Mouse (Mus musculus) brain, embryonic 14.5 days (tissue): ENCODE data around the gene Crisp3. TPM values are rescaled to one million over a fixed set of nuclear protein-coding genes. Genes with fewer than 3 reads are reported as not detected.
"Not testable (repeated sequence)": the region's sequence is repeated elsewhere in the genome, so short reads cannot be mapped to it uniquely, and the experiment has no call there.

Source experiments
- DNase-seq: peaks from one replicate; pipeline ENCODE4 v3.0.0-alpha.2; 2011; ENCODE audit warnings: low read depth
- CTCF ChIP-seq: fragments of 200-500 bp; IDR thresholded peaks from 2 replicates; pipeline ENCODE4 v1.5.1; 2012; ENCODE audit warnings: inconsistent platforms, mild to moderate bottlenecking, moderate library complexity, borderline replicate concordance; ENCODE audit not compliant: insufficient read depth, insufficient read length; ENCODE audit errors: extremely low read depth
- POLR2A ChIP-seq: fragments of 200-500 bp; IDR thresholded peaks from 2 replicates; pipeline ENCODE4 v1.6.1; 2012; ENCODE audit warnings: mild to moderate bottlenecking, inconsistent platforms, borderline replicate concordance; ENCODE audit not compliant: poor library complexity, insufficient read depth, insufficient read length, severe bottlenecking; ENCODE audit errors: extremely low read depth
- polyA plus RNA-seq: library from polyadenylated mRNA; depleted of rRNA; stranded (reverse); fragments of >200 nt; gene quantifications from 2 replicates; pipeline ENCODE4 v1.2.3, GENCODE M21; 2012; rRNA removed

The Crisp3 gene
- not detected in 2 replicates for polyA plus RNA-seq

DNA sequence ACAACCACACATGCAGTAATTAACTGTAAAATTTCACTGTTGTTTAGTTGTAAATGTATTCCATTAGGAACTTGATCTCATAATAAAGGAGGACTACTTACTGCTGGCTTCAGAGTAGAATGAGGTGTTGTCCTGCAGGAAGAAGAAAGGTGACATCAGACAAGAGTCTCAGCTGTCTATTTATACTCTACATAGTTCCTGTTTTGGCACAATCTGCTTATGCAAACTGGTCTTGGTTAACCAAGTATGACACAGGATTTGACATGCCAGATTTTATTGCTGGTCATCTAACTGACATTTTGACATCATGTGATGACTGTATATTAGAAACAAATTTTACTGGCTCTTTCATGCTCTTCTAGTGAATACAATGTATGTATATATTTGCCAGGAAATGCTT, at the start of gene Crisp3:
Gene Crisp3, minus strand, starts transcription at position 154 of the 400 bp plus-strand sequence.
- DNase-seq, result no peak
- TF ChIP-seq CTCF (no peak), POLR2A (no peak)

DNA sequence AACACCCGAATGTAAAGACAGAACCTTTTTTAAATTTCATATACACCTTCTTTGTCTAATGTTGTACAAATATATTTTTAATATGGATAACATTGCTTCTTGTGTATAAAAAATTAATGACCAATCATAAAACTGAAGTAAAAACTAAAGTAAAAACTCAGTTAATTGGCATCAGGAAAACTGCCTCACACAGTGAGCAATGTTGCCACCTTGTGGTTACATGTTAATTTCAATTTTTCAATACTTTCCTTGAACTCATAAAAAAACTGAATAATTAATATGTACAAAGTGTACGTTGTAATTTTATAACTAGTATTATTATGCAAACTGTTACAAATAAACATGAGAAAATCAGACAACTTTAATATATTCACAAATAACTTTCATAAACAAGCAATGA, 43.3 kb upstream of the Crisp3 start:
- TF ChIP-seq POLR2A (no peak), CTCF (no peak)
- peak; percentile 8 for DNase-seq

DNA sequence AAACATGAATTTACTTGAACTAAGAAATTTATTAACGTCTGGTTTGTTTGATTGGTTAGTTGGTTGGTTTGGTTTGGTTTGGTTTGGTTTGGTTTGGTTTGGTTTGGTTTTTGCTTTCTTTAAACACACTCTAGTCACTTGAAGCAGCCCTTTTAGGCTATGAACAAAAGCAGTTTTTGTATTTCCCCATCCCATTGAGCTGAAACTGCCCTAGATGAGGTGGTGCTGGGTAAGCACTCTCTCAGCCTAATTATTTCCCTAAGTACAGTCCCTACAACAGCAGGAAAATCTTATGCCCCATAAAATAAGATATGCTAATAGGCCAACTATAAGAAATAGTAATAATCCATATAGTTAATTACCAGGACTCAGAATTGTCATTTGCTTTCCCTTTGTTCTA, 33.4 kb upstream of the Crisp3 start:
- peak; percentile 57 for DNase-seq
- TF ChIP-seq CTCF, result no peak
- no peak for TF ChIP-seq POLR2A

DNA sequence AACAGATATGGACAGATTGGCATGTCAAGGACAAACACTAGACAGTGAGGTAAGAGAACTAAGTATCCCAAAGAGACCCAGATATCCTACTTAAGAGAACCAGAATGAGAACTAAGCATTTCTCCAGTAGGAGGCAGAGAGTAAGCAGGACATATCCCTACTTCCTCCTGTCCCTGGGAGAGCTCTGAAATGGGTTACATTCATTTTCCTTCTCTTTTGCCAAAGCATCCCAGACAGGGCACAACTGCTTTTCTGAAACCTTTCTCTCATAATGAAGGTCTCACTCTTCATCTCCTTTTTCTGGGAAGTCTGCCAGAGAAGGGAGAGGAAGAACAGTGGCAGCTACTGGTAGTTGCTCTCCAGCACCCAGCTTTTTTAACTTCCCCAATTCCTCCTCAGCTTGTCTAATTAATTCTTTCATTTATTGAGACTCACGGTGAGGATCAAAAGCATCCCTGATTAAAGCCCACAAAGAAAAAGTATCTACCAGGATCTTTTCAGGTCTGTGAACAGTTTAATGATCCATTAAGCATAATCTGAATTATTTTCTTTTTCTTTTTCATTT, 32.9 kb upstream of the Crisp3 start:
- DNase-seq, result peak; percentile 77

DNA sequence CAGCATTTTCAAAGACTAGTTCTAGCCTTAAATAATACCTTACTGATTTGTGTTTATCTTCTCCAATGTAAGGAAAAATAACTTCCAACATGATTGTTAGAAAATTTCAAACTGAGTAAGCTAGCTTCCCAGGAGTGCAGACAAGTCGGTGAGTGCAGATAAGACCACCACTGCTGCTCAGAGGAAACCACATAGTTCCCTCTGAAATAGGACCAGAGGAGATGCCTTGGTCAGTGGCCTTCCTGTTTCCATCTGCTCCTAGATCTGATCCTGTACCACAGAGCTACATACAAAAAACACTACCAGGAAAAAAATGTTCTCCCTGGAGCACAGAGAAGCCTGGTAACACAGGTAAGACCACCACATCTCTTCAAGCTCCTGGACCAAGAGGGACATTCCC, 10.4 kb upstream of the Crisp3 start:
- TF ChIP-seq CTCF (no peak), POLR2A (no peak)
- no peak for DNase-seq

More for the DNA sequence above, 32.9 kb upstream of the Crisp3 start:
- no peak for TF ChIP-seq POLR2A
- no peak for TF ChIP-seq CTCF

DNA sequence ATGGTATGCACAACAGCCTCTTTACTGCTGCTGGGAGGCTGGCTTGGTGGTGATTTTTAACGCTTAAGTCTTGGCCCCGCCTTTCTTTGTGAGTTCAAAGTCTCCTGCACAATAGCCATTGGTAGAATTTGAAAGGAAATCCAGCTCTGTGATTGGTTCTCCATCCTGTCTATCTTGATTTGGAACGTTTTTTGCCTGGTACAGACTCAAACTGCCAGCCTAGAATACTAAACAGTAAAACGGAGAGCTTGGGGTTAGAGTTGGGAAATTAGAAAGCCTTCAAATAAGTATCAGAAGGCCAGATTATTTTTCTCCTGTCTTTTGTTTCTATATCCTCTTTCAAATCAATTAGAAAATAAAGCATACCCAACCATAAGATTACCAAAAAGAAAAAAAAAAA, 33.5 kb downstream of the Crisp3 start, which contains the start of gene Pgk2:
Gene Pgk2, minus strand, starts transcription at position 101 of the 400 bp plus-strand sequence.
- no peak for DNase-seq
- TF ChIP-seq CTCF (no peak), POLR2A (no peak)

DNA sequence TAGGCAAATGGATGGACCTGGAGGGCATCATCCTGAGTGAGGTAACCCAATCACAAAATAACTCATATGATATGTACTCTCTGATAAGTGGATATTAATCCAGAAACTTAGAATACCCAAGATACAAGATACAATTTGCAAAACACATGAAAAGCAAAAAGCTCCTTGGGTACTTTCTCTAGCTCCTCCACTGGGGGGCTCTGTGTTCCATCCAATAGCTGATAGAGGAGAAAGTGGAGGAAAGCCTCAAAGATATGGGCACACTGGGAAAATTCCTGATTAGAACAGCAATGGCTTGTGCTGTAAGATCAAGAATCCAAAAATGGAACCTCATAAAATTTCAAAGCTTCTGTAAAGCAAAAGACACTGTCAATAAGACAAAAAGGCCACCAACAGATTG, 40.3 kb downstream of the Crisp3 start:
- DNase-seq, result not testable (repeated sequence)
- TF ChIP-seq CTCF, result peak; percentile 6; the same call in 1 of the 2 replicates

DNA sequence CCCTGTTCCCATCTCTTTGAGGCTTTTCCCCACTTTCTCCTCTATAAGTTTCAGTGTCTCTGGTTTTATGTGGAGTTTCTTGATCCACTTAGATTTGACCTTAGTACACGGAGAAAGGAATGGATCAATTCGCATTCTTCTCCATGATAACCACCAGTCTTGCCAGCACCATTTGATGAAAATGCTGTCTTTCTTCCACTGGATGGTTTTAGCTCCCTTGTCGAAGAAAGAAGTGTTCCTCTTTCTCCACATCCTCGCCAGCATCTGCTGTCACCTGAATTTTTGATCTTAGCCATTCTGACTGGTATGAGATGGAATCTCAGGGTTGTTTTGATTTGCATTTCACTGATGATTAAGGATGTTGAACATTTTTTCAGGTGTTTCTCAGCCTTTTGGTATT, 51.9 kb downstream of the Crisp3 start:
- DNase-seq, result not testable (repeated sequence)

Other genes with a start within 250 kb of the Crisp3 start
- not detected in 2 replicates for gene AC192777.2, start 146.8 kb downstream of the Crisp3 start, polyA plus RNA-seq
- gene Pgk2, start 33.6 kb downstream of the Crisp3 start, polyA plus RNA-seq, result not detected in 2 replicates
- gene Crisp1, start 76.9 kb upstream of the Crisp3 start, polyA plus RNA-seq, result not detected in 2 replicates